Mouse (Mus musculus) forebrain, embryonic 11.5 days (tissue): ENCODE measurements around the gene Arrdc1. TPM values are rescaled to one million over a fixed set of nuclear protein-coding genes. Genes with fewer than 3 reads are reported as not detected.

ENCODE experiments used
- ATAC-seq: fragments of 200-750 bp; cut with Nextera tagmentation; replicated peaks from 2 replicates; pipeline ENCODE4 v1.8.0; 2017; ENCODE audit warnings: moderate TSS enrichment; ENCODE audit not compliant: low FRiP score
- DNase-seq: peaks from one replicate; pipeline ENCODE4 v3.0.0-alpha.2; 2017; ENCODE audit warnings: low spot score
- H3K27ac ChIP-seq: fragments of 300-500 bp; sonication (generic); 2 replicates; pipeline ENCODE4 v1.5.1; 2014; ENCODE audit warnings: low read depth, low read length
- H3K27me3 ChIP-seq: fragments of 300-500 bp; sonication (generic); 2 replicates; pipeline ENCODE4 v1.6.1; 2014; ENCODE audit warnings: mild to moderate bottlenecking, low read length, mixed read lengths; ENCODE audit not compliant: control insufficient read depth, insufficient read depth
- H3K36me3 ChIP-seq: fragments of 300-500 bp; sonication (generic); 2 replicates; pipeline ENCODE4 v1.6.1; 2014; ENCODE audit warnings: mild to moderate bottlenecking, low read length, moderate library complexity, mixed read lengths; ENCODE audit not compliant: control insufficient read depth, insufficient read depth
- H3K4me1 ChIP-seq: fragments of 300-500 bp; sonication (generic); replicated peaks from 2 replicates; pipeline ENCODE4 v1.6.1; 2014; ENCODE audit warnings: low read length, mixed read lengths; ENCODE audit not compliant: control insufficient read depth, insufficient read depth
- H3K4me2 ChIP-seq: fragments of 300-500 bp; sonication (generic); 2 replicates; pipeline ENCODE4 v1.6.1; 2014; ENCODE audit warnings: low read depth, mild to moderate bottlenecking, low read length, moderate library complexity, mixed read lengths; ENCODE audit not compliant: severe bottlenecking
- H3K4me3 ChIP-seq: fragments of 300-500 bp; sonication (generic); 2 replicates; pipeline ENCODE4 v1.5.1; 2014; ENCODE audit warnings: low read depth, low read length
- H3K9ac ChIP-seq: fragments of 300-500 bp; sonication (generic); 2 replicates; pipeline ENCODE4 v1.6.1; 2014; ENCODE audit warnings: low read length
- H3K9me3 ChIP-seq: fragments of 300-500 bp; sonication (generic); 2 replicates; pipeline ENCODE4 v1.6.1; 2016; ENCODE audit warnings: low read length, mixed read lengths; ENCODE audit not compliant: control insufficient read depth
- WGBS: fragments of 180-500 bp; shearing (Covaris S2); extraction: QIAGEN DNeasy Blood & Tissue Kit; methylation state at CpG from one replicate; pipeline ENCODE4 v1.1.7; 2014; 5-methylcytosine and 5-hydroxymethylcytosine counted together
- polyA plus RNA-seq: library from polyadenylated mRNA; unstranded; fragments of >200 nt; fragmentation: Nextera tagmentation; extraction: Ambion mirVana; gene quantifications from 2 replicates; pipeline ENCODE4 v1.2.1, GENCODE M21; 2014

The Arrdc1 gene
- polyA plus RNA-seq, 1 experiment from 2014 or later = 14.1 TPM

- DNase-seq = no peak
- 91% methylated on average over 3 of the region's 3 CpGs for WGBS
Observed at GRCm38 (mm10) chr2:24914762-24915161, 20.3 kb downstream of the Arrdc1 start.

GRCm38 (mm10) chr2:24912589-24912988, 22.5 kb downstream of the Arrdc1 start:
- 0 out of 2 replicates have a peak, but pooled peaks cover 2% of the 10 kb centered on the region for H3K4me1 ChIP-seq
- ATAC-seq (no peak), DNase-seq (no peak)
- no peak overlapping the region for H3K9ac ChIP-seq
- no peak overlapping the region for H3K4me3 ChIP-seq
- H3K27ac ChIP-seq = no peak overlapping the region
- H3K9me3 ChIP-seq = no peaks in the 10 kb centered on the region
- H3K4me2 ChIP-seq = no peak overlapping the region
- H3K36me3 ChIP-seq = no peaks in the 10 kb centered on the region; the same call in 1 of the 2 replicates
- no peaks in the 10 kb centered on the region for H3K27me3 ChIP-seq

More at GRCm38 (mm10) chr2:24914762-24915161, 20.3 kb downstream of the Arrdc1 start:
- no peak overlapping the region for H3K4me3 ChIP-seq
- H3K9me3 ChIP-seq = no peaks in the 10 kb centered on the region
- H3K4me1 ChIP-seq = peaks cover 5% of the 10 kb centered on the region; the same call in 1 of the 2 replicates
- no peak overlapping the region for H3K27ac ChIP-seq
- no peak overlapping the region for H3K4me2 ChIP-seq
- H3K27me3 ChIP-seq = no peaks in the 10 kb centered on the region
- ATAC-seq = no peak
- no peak overlapping the region for H3K9ac ChIP-seq
- H3K36me3 ChIP-seq = no peaks in the 10 kb centered on the region; the same call in 1 of the 2 replicates

- Histone ChIP-seq H3K4me1 (no peaks in the 10 kb centered on the region), H3K4me2 (no peak overlapping the region), H3K4me3 (no peak overlapping the region), H3K27me3 (no peaks in the 10 kb centered on the region), H3K9ac (no peak overlapping the region), H3K9me3 (no peaks in the 10 kb centered on the region), H3K36me3 (no peaks in the 10 kb centered on the region; the same call in 1 of the 2 replicates), H3K27ac (no peak overlapping the region)
- ATAC-seq (no peak), DNase-seq (no peak)
- WGBS = 95% methylated on average over 4 of the region's 4 CpGs
Observed at GRCm38 (mm10) chr2:24912189-24912588, 22.9 kb downstream of the Arrdc1 start.

- Histone ChIP-seq H3K4me2 (no peak overlapping the region), H3K9me3 (no peaks in the 10 kb centered on the region), H3K4me1 (peaks cover 8% of the 10 kb centered on the region; the same call in 1 of the 2 replicates), H3K27ac (no peak overlapping the region), H3K36me3 (no peaks in the 10 kb centered on the region; the same call in 1 of the 2 replicates), H3K4me3 (no peak overlapping the region), H3K9ac (no peak overlapping the region), H3K27me3 (no peaks in the 10 kb centered on the region)
- WGBS = 96% methylated on average over 4 of the region's 4 CpGs
- DNase-seq = no peak
- ATAC-seq = no peak
Observed at GRCm38 (mm10) chr2:24910481-24910880, 24.6 kb downstream of the Arrdc1 start.

- no peaks in the 10 kb centered on the region for H3K27me3 ChIP-seq
- no peak overlapping the region for H3K4me3 ChIP-seq
- no peak for DNase-seq
- no peaks in the 10 kb centered on the region for H3K36me3 ChIP-seq
- H3K4me1 ChIP-seq = peaks cover 10% of the 10 kb centered on the region; the same call in 1 of the 2 replicates
- H3K27ac ChIP-seq = peak overlapping the region; percentile 77
- H3K9me3 ChIP-seq = no peaks in the 10 kb centered on the region
- 22% methylated on average over 2 of the region's 2 CpGs for WGBS
- no peak for ATAC-seq
- H3K9ac ChIP-seq = no peak overlapping the region
- no peak overlapping the region for H3K4me2 ChIP-seq
Observed at GRCm38 (mm10) chr2:24905653-24906155, 29.3 kb downstream of the Arrdc1 start.

GRCm38 (mm10) chr2:24904823-24905652, 30.0 kb downstream of the Arrdc1 start:
- DNase-seq (no peak), ATAC-seq (peak; percentile 79)
- Histone ChIP-seq H3K36me3 (no peaks in the 10 kb centered on the region), H3K4me2 (no peak overlapping the region), H3K27ac (peak overlapping the region; percentile 77), H3K27me3 (no peaks in the 10 kb centered on the region), H3K9ac (no peak overlapping the region), H3K9me3 (no peaks in the 10 kb centered on the region), H3K4me1 (peaks cover 10% of the 10 kb centered on the region; the same call in 1 of the 2 replicates), H3K4me3 (no peak overlapping the region)
- 57% methylated on average over 11 of the region's 11 CpGs for WGBS

- Histone ChIP-seq H3K4me2 (no peak overlapping the region), H3K9me3 (no peaks in the 10 kb centered on the region), H3K27ac (no peak overlapping the region), H3K4me1 (peaks cover 10% of the 10 kb centered on the region; the same call in 1 of the 2 replicates), H3K27me3 (no peaks in the 10 kb centered on the region), H3K9ac (no peak overlapping the region), H3K36me3 (no peaks in the 10 kb centered on the region), H3K4me3 (no peak overlapping the region)
- 89% methylated on average over 6 of the region's 6 CpGs for WGBS
- ATAC-seq (no peak), DNase-seq (no peak)
Observed at GRCm38 (mm10) chr2:24902999-24903398, 32.1 kb downstream of the Arrdc1 start.

GRCm38 (mm10) chr2:24901055-24901454, 34.0 kb downstream of the Arrdc1 start:
- no peaks in the 10 kb centered on the region for H3K36me3 ChIP-seq
- H3K9me3 ChIP-seq = no peaks in the 10 kb centered on the region
- DNase-seq (no peak), ATAC-seq (no peak)
- H3K4me2 ChIP-seq = no peak overlapping the region
- H3K4me1 ChIP-seq = peaks cover 9% of the 10 kb centered on the region; the same call in 1 of the 2 replicates
- H3K27ac ChIP-seq = no peak overlapping the region
- no peak overlapping the region for H3K9ac ChIP-seq
- H3K4me3 ChIP-seq = no peak overlapping the region
- no peaks in the 10 kb centered on the region for H3K27me3 ChIP-seq
- WGBS = 98% methylated on average over 5 of the region's 5 CpGs
